Mouse (Mus musculus) lung, embryonic 14.5 days (tissue): ENCODE measurements around the gene Stxbp6. TPM values are rescaled to one million over a fixed set of nuclear protein-coding genes. Genes with fewer than 3 reads are reported as not detected.

ENCODE experiments used
- ATAC-seq: fragments of 200-750 bp; cut with Nextera tagmentation; 2 replicates; pipeline ENCODE4 v1.8.0; 2017; ENCODE audit warnings: mild to moderate bottlenecking, moderate TSS enrichment, moderate library complexity; ENCODE audit not compliant: insufficient read depth
- DNase-seq: peaks from one replicate; pipeline ENCODE4 v3.0.0-alpha.2; 2015
- H3K27ac ChIP-seq: fragments of 300-500 bp; sonication (generic); 2 replicates; pipeline ENCODE4 v1.5.1; 2014; ENCODE audit warnings: low read depth, mild to moderate bottlenecking, moderate library complexity
- H3K27me3 ChIP-seq: fragments of 300-500 bp; sonication (generic); 2 replicates; pipeline ENCODE4 v1.6.1; 2014; ENCODE audit warnings: low read length, control low read depth; ENCODE audit not compliant: insufficient read depth
- H3K36me3 ChIP-seq: fragments of 300-500 bp; sonication (generic); 2 replicates; pipeline ENCODE4 v1.6.1; 2014; ENCODE audit warnings: control low read depth; ENCODE audit not compliant: insufficient read depth
- H3K4me1 ChIP-seq: fragments of 300-500 bp; sonication (generic); 2 replicates; pipeline ENCODE4 v1.6.1; 2014; ENCODE audit warnings: antibody characterized with exemption, control low read depth; ENCODE audit not compliant: insufficient read depth
- H3K4me2 ChIP-seq: fragments of 300-500 bp; sonication (generic); 2 replicates; pipeline ENCODE4 v1.6.1; 2014; ENCODE audit warnings: mild to moderate bottlenecking
- H3K4me3 ChIP-seq: fragments of 300-500 bp; sonication (generic); 2 replicates; pipeline ENCODE4 v1.5.1; 2014; ENCODE audit warnings: low read depth, low read length
- H3K9ac ChIP-seq: fragments of 300-500 bp; sonication (generic); 2 replicates; pipeline ENCODE4 v1.6.1; 2014
- H3K9me3 ChIP-seq: fragments of 300-500 bp; sonication (generic); 2 replicates; pipeline ENCODE4 v1.6.1; 2016; ENCODE audit warnings: low read depth, low read length, control low read depth
- CTCF ChIP-seq: IDR thresholded peaks from 2 replicates; pipeline ENCODE4 v1.5.1; 2016; ENCODE audit warnings: antibody characterized with exemption, low read depth
- WGBS: fragments of 180-500 bp; shearing (Covaris S2); extraction: QIAGEN DNeasy Blood & Tissue Kit; methylation state at CpG from one replicate; pipeline ENCODE4 v1.1.7; 2014; 5-methylcytosine and 5-hydroxymethylcytosine counted together
- polyA plus RNA-seq: library from polyadenylated mRNA; unstranded; fragments of >200 nt; fragmentation: Nextera tagmentation; extraction: Ambion mirVana; gene quantifications from 2 replicates; pipeline ENCODE4 v1.2.1, GENCODE M21; 2014

Stxbp6 gene
- polyA plus RNA-seq, 1 experiment from 2014 or later, result 6.4 TPM

- peak; percentile 47; the same call in 1 of the 2 replicates for ATAC-seq
- no peak overlapping the region for H3K27ac ChIP-seq
- no peaks in the 10 kb centered on the region for H3K9me3 ChIP-seq
- 14% methylated on average over 5 of the region's 5 CpGs for WGBS
- H3K9ac ChIP-seq, result no peak overlapping the region
- TF ChIP-seq CTCF, result no peak
- no peak overlapping the region for H3K4me2 ChIP-seq
- H3K36me3 ChIP-seq, result no peaks in the 10 kb centered on the region
- DNase-seq, result peak; percentile 23
- H3K4me1 ChIP-seq, result no peaks in the 10 kb centered on the region
- no peaks in the 10 kb centered on the region for H3K27me3 ChIP-seq
- no peak overlapping the region for H3K4me3 ChIP-seq
These were observed 6.2 kb upstream of the Stxbp6 start for GRCm38 (mm10) chr12:45080753-45081122.

GRCm38 (mm10) chr12:45080036-45080752, 5.7 kb upstream of the Stxbp6 start:
- Histone ChIP-seq H3K4me2 (no peak overlapping the region), H3K27me3 (no peaks in the 10 kb centered on the region), H3K4me3 (no peak overlapping the region), H3K9me3 (no peaks in the 10 kb centered on the region), H3K4me1 (no peaks in the 10 kb centered on the region; the same call in 1 of the 2 replicates), H3K9ac (no peak overlapping the region), H3K36me3 (no peaks in the 10 kb centered on the region), H3K27ac (no peak overlapping the region)
- 73% methylated on average over 5 of the region's 5 CpGs for WGBS
- TF ChIP-seq CTCF, result no peak
- DNase-seq (no peak), ATAC-seq (no peak)

- H3K9ac ChIP-seq, result no peak overlapping the region
- no peaks in the 10 kb centered on the region for H3K9me3 ChIP-seq
- H3K36me3 ChIP-seq, result no peaks in the 10 kb centered on the region
- no peaks in the 10 kb centered on the region for H3K27me3 ChIP-seq
- DNase-seq (no peak), ATAC-seq (no peak)
- H3K4me3 ChIP-seq, result no peak overlapping the region
- no peaks in the 10 kb centered on the region; the same call in 1 of the 2 replicates for H3K4me1 ChIP-seq
- TF ChIP-seq CTCF, result no peak
- no peak overlapping the region for H3K27ac ChIP-seq
- H3K4me2 ChIP-seq, result peak overlapping the region; percentile 98
- WGBS, result 40% methylated on average over 11 of the region's 11 CpGs
These were observed 1.1 kb upstream of the Stxbp6 start for GRCm38 (mm10) chr12:45075631-45076030.

- no peaks in the 10 kb centered on the region for H3K36me3 ChIP-seq
- peak overlapping the region; percentile 77 for H3K9ac ChIP-seq
- H3K4me2 ChIP-seq, result peak overlapping the region; percentile 98
- DNase-seq (peak; percentile 86), ATAC-seq (peak; percentile 85)
- peak overlapping the region; percentile 76 for H3K27ac ChIP-seq
- H3K27me3 ChIP-seq, result no peaks in the 10 kb centered on the region
- WGBS, result 0% methylated on average over 62 of the region's 62 CpGs
- no peaks in the 10 kb centered on the region; the same call in 1 of the 2 replicates for H3K4me1 ChIP-seq
- H3K9me3 ChIP-seq, result no peaks in the 10 kb centered on the region
- no peak for TF ChIP-seq CTCF
- peak overlapping the region; percentile 67 for H3K4me3 ChIP-seq
These were observed 387 bp downstream of the Stxbp6 start for GRCm38 (mm10) chr12:45074042-45074601.

- ATAC-seq, result peak; percentile 59
- WGBS, result 2% methylated on average over 28 of the region's 28 CpGs
These were observed 1.0 kb downstream of the Stxbp6 start for GRCm38 (mm10) chr12:45073331-45074041.

GRCm38 (mm10) chr12:45072185-45072584, 2.3 kb downstream of the Stxbp6 start:
- no peak overlapping the region for H3K4me3 ChIP-seq
- no peaks in the 10 kb centered on the region for H3K9me3 ChIP-seq
- no peak for ATAC-seq
- no peaks in the 10 kb centered on the region for H3K27me3 ChIP-seq
- DNase-seq, result no peak
- no peak overlapping the region for H3K27ac ChIP-seq
- TF ChIP-seq CTCF, result no peak
- no peak overlapping the region for H3K9ac ChIP-seq
- H3K36me3 ChIP-seq, result no peaks in the 10 kb centered on the region
- no peak overlapping the region for H3K4me2 ChIP-seq
- 54% methylated on average over 3 of the region's 3 CpGs for WGBS
- no peaks in the 10 kb centered on the region; the same call in none of the 2 replicates for H3K4me1 ChIP-seq

More at GRCm38 (mm10) chr12:45073331-45074041, 1.0 kb downstream of the Stxbp6 start:
- Histone ChIP-seq H3K4me2 (peak overlapping the region; percentile 98), H3K9me3 (no peaks in the 10 kb centered on the region), H3K27me3 (no peaks in the 10 kb centered on the region), H3K27ac (peak overlapping the region; percentile 76; the same call in 1 of the 2 replicates), H3K36me3 (no peaks in the 10 kb centered on the region), H3K9ac (peak overlapping the region; percentile 77), H3K4me1 (no peaks in the 10 kb centered on the region; the same call in 1 of the 2 replicates), H3K4me3 (peak overlapping the region; percentile 67)
- TF ChIP-seq CTCF, result no peak
- DNase-seq, result peak; percentile 55

GRCm38 (mm10) chr12:45070186-45070585, 4.3 kb downstream of the Stxbp6 start:
- WGBS, result 44% methylated on average over 9 of the region's 9 CpGs
- Histone ChIP-seq H3K36me3 (no peaks in the 10 kb centered on the region), H3K27ac (no peak overlapping the region), H3K4me2 (0 out of 2 replicates have a peak overlapping the region, but pooled peaks have one; percentile 16), H3K9ac (no peak overlapping the region), H3K4me1 (no peaks in the 10 kb centered on the region; the same call in none of the 2 replicates), H3K4me3 (no peak overlapping the region), H3K27me3 (no peaks in the 10 kb centered on the region), H3K9me3 (no peaks in the 10 kb centered on the region)
- ATAC-seq (peak; percentile 36; the same call in 1 of the 2 replicates), DNase-seq (no peak)
- TF ChIP-seq CTCF, result no peak
